Mouse (Mus musculus): ENCODE measurements at regions not wholly inside any gene's neighbourhood (a gene's known extent, or its start where the extent isn't known, plus 50 kb on each side); places are given as distances from the start of the nearest gene placed in this dataset.

- no peak for TF ChIP-seq POLR2A (IDR thresholded peaks at IDR 0.05; ENCODE audit: insufficient read length, low read depth)
- TF ChIP-seq SRF (IDR thresholded peaks at IDR 0.05; ENCODE audit: control insufficient read depth, insufficient read length, low read depth), result no peak
- TF ChIP-seq MAX (IDR thresholded peaks at IDR 0.05; ENCODE audit: low read depth), result no peak
- TF ChIP-seq USF1 (IDR thresholded peaks at IDR 0.05; ENCODE audit: low read depth), result no peak
- TF ChIP-seq TCF12 (IDR thresholded peaks at IDR 0.05; ENCODE audit: insufficient read depth, poor library complexity, severe bottlenecking), result no peak
- TF ChIP-seq MYOD1 (IDR thresholded peaks at IDR 0.05; ENCODE audit: control insufficient read depth in 1 of 3, insufficient read length in 2 of 3, low read depth in 2 of 3), result no peak
These were observed 541.5 kb downstream of the Diaph3 start for GRCm38 (mm10) chr14:86599511-86599910.

All from myocyte (in vitro differentiated cells).